Mouse (Mus musculus): ENCODE results near the gene Ankrd40.

Gene Ankrd40

GRCm38 (mm10) chr11:94355521-94356217 is 27.9 kb downstream of the Ankrd40 start:
- no peak for DNase-seq

GRCm38 (mm10) chr11:94359168-94359567 is 31.4 kb downstream of the Ankrd40 start:
- DNase-seq, result no peak

GRCm38 (mm10) chr11:94361166-94361870 is 33.5 kb downstream of the Ankrd40 start:
- no peak for DNase-seq

GRCm38 (mm10) chr11:94362101-94362500 is 34.3 kb downstream of the Ankrd40 start:
- no peak for DNase-seq

- no peak for DNase-seq
Measured at GRCm38 (mm10) chr11:94363690-94364089, 35.9 kb downstream of the Ankrd40 start.

- DNase-seq, result no peak
Measured at GRCm38 (mm10) chr11:94365340-94365739, 37.5 kb downstream of the Ankrd40 start.

- DNase-seq, result no peak
Measured at GRCm38 (mm10) chr11:94369981-94370380, 42.2 kb downstream of the Ankrd40 start.

GRCm38 (mm10) chr11:94370809-94371208 is 43.0 kb downstream of the Ankrd40 start:
- no peak for DNase-seq

- no peak for DNase-seq
Measured at GRCm38 (mm10) chr11:94374276-94374948, 46.6 kb downstream of the Ankrd40 start.

GRCm38 (mm10) chr11:94379061-94379460 is 51.3 kb downstream of the Ankrd40 start:
- DNase-seq, result no peak

- no peak for DNase-seq
Measured at GRCm38 (mm10) chr11:94379736-94380135, 51.9 kb downstream of the Ankrd40 start.

- peak; percentile 10 for DNase-seq
Measured at GRCm38 (mm10) chr11:94385977-94386771, 58.4 kb downstream of the Ankrd40 start.

- no peak for DNase-seq
Measured at GRCm38 (mm10) chr11:94387756-94388155, 60.0 kb downstream of the Ankrd40 start.

- no peak for DNase-seq
Measured at GRCm38 (mm10) chr11:94389021-94389420, 61.2 kb downstream of the Ankrd40 start.

- DNase-seq, result no peak
Measured at GRCm38 (mm10) chr11:94389724-94390396, 62.1 kb downstream of the Ankrd40 start.

GRCm38 (mm10) chr11:94390825-94391224 is 63.0 kb downstream of the Ankrd40 start:
- DNase-seq, result no peak

All from right cerebral cortex, postnatal 4 days (tissue).